Mouse (Mus musculus) bone marrow macrophage, adult 2 months (primary cell): Measurements from ENCODE around the gene Inip. TPM values are rescaled to one million over a fixed set of nuclear protein-coding genes. Genes with fewer than 3 reads are reported as not detected.

Source experiments
- H3K27ac ChIP-seq: 2 replicates; pipeline ENCODE4 v1.5.1; 2012; ENCODE audit warnings: low read depth, low read length; ENCODE audit not compliant: insufficient read depth
- H3K4me1 ChIP-seq: 2 replicates; pipeline ENCODE4 v1.6.1; 2012; ENCODE audit warnings: low read length; ENCODE audit not compliant: control insufficient read depth, insufficient read depth
- H3K4me3 ChIP-seq: 2 replicates; pipeline ENCODE4 v1.5.1; 2012; ENCODE audit warnings: mild to moderate bottlenecking, low read length, moderate library complexity; ENCODE audit not compliant: insufficient read depth
- CTCF ChIP-seq: IDR thresholded peaks from 2 replicates; pipeline ENCODE4 v1.5.1; 2012; ENCODE audit warnings: low read depth, mild to moderate bottlenecking, low read length, moderate library complexity
- POLR2A ChIP-seq: IDR thresholded peaks from 2 replicates; pipeline ENCODE4 v1.6.1; 2012; ENCODE audit warnings: mild to moderate bottlenecking, low read depth, low read length, borderline replicate concordance
- polyA plus RNA-seq: library from polyadenylated mRNA; stranded (reverse); fragments of >200 nt; gene quantifications from 2 replicates; pipeline ENCODE4 v1.2.4, GENCODE M21; 2012; ENCODE audit not compliant: missing spikeins, insufficient read depth, insufficient read length

Gene Inip
- polyA plus RNA-seq, 1 experiment: 29.5 TPM

GRCm38 (mm10) chr4:59726501-59726900 lies 74.9 kb downstream of the Inip start:
- Histone ChIP-seq H3K27ac (no peak overlapping the region), H3K4me1 (no peaks in the 10 kb centered on the region), H3K4me3 (no peak overlapping the region)
- TF ChIP-seq POLR2A: no peak

- Histone ChIP-seq H3K4me3 (no peak overlapping the region), H3K27ac (no peak overlapping the region), H3K4me1 (no peaks in the 10 kb centered on the region)
- no peak for TF ChIP-seq POLR2A
Observed at GRCm38 (mm10) chr4:59725579-59725978, 75.8 kb downstream of the Inip start.

DNA sequence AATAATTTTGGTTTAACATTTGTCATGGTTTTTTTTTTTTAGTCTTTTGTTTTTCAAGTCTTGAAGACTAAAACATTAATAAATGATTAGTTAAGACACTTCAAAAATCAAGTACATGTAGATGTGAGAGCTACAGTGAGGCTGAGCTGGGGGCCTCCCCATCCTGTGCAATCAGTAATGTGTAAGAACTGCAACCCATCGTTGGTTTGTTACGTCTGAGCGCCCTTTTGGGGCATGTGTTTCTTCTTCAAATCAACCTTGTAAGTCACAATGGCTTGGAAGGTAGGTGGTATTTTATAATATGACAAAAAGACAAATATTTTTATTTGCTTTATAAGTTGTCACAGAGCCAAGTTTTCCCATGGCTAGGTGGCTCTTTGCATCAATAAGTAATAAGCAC lies 79.6 kb downstream of the Inip start:
- TF ChIP-seq CTCF (no peak), POLR2A (no peak)
- Histone ChIP-seq H3K27ac (no peak overlapping the region), H3K4me3 (no peak overlapping the region), H3K4me1 (no peaks in the 10 kb centered on the region)

Other genes with a start within 250 kb of the Inip start
- 17.1 and 24.6 TPM in 2 replicates for gene Hsdl2, start 220.0 kb downstream of the Inip start, polyA plus RNA-seq
- gene E130308A19Rik, start 175.4 kb downstream of the Inip start, polyA plus RNA-seq: 2.2 and 3.9 TPM in 2 replicates
- 29.7 and 33.3 TPM in 2 replicates for gene Snx30, start 4.3 kb upstream of the Inip start, polyA plus RNA-seq
- 0.47 TPM in 1 of 2 replicates, not detected in the other for gene Slc46a2, start 113.5 kb upstream of the Inip start, polyA plus RNA-seq
- not detected in 2 replicates for gene Mup4, start 159.1 kb upstream of the Inip start, polyA plus RNA-seq
- gene Mup6, start 162.7 kb upstream of the Inip start, polyA plus RNA-seq: not detected in 2 replicates